Mouse (Mus musculus) urinary bladder, postnatal 4 days (tissue): ENCODE measurements around the gene Mphosph6.

Experiments used
- DNase-seq, 2 experiments: peaks; one replicate each; pipeline ENCODE4 v3.0.0; 2021 to 2022; ENCODE audit warnings: low spot score in 2 of 2

Gene Mphosph6

GRCm38 (mm10) chr8:117771115-117771836 is 30.5 kb downstream of the Mphosph6 start:
- DNase-seq: no peak

DNA sequence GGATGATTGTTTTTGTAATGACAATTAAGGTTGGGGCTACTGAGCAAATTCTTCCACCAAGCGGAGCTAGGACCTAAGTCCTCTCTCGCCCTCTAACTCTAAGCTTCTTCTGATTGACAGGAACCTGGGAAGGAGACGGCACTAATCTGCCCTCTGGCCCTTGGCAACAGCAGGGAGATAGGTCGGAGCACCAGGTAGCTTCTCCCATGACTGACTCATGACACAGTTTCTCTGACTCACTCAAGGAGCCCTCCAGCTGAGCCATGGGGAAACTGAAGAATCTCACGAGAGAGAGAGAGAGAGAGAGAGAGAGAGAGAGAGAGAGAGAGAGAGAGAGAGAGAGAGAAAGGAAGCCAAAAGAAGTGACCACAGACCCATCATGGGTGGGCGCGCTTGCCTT is 32.8 kb downstream of the Mphosph6 start:
- DNase-seq: no peak

GRCm38 (mm10) chr8:117765947-117766346 is 35.8 kb downstream of the Mphosph6 start:
- DNase-seq: no peak

- DNase-seq: no peak
Measured at GRCm38 (mm10) chr8:117764625-117765024, 37.1 kb downstream of the Mphosph6 start.

GRCm38 (mm10) chr8:117762776-117763175 is 39.0 kb downstream of the Mphosph6 start:
- no peak for DNase-seq

GRCm38 (mm10) chr8:117757900-117758299 is 43.8 kb downstream of the Mphosph6 start:
- no peak for DNase-seq

- no peak for DNase-seq
Measured at GRCm38 (mm10) chr8:117749436-117749835, 52.3 kb downstream of the Mphosph6 start.

- DNase-seq: no peak
Measured at GRCm38 (mm10) chr8:117747886-117748730, 53.6 kb downstream of the Mphosph6 start.

- no peak for DNase-seq
Measured at GRCm38 (mm10) chr8:117747428-117747827, 54.3 kb downstream of the Mphosph6 start.

DNA sequence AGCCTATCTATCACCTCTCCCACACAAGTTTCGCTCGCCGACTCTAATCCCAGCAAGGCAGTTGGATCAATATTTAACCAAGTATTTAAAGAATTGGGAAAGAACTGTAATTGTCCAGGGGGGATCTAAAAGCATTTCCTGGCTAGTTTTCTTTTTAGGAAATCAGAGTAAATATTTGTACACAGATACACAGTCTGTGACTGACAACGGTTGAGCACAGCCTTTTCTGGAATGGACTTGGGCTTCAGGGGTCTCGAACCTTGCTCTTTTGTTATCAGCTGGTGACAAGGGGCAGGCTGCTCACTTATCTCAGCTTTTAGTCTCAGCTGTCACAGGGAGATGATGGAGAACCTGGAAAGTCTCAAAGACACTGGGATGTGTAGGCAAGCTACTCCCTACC is 55.1 kb downstream of the Mphosph6 start:
- DNase-seq: no peak

DNA sequence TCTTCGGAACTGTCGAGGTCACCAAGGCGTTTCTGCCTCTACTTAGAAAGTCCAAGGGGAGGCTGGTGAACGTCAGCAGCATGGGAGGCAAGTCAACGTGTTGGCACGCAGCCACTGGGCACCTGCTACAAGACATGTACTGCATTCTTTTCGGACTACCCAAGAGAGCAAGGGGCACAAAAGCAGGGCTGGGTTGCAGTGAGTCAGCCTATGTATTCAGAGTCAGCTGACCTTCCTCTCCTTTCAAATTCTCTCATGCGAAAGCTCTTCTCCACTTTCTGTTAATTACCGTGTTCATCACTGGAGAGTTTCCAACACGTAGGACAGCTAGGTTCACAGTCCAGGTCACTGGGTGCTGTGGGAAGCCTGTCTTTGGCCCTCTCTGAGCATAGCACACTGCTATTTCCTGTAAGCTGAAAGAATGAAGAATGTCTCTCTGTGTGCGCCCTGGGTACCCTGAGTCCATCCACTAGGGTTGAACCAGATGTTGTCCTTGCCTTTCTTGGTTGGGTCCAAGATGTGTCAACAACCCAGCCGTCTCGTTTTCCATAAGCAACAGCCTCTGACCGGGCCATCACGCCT is 59.2 kb downstream of the Mphosph6 start:
- no peak for DNase-seq
